Mouse (Mus musculus): ENCODE results near the gene Gm9913.
A peak's percentile ranks its signal among the peaks of the same experiment; 100 is the strongest.

DNA sequence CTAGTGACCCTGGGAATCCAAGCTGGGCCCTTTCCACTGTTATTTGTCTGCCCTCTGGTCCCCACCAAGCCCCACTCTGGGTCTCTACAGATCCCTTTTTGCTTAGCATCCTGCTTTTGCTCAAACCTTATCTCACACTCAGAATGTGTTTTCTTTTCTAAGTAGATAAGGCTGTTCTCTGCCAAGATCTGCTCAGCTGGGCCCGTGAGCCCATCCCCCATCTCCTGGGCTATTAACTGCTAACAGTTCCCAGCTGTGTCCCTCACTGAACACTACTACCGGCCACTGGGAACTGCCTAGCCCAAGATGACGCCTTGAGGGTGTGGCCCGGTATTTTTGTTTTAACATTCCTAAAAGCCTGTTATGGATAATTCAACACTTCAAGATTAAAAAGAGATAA is 11.7 kb downstream of the Gm9913 start:
- TF ChIP-seq EP300 (IDR thresholded peaks at IDR 0.05; ENCODE audit: insufficient read depth, low read depth, low read length): peak; percentile 79
- no peak for TF ChIP-seq CTCF (IDR thresholded peaks at IDR 0.05)
